Mouse (Mus musculus): ENCODE results near the gene Dlec1. TPM values are rescaled to one million over a fixed set of nuclear protein-coding genes. Genes with fewer than 3 reads are reported as not detected.

The Dlec1 gene
- polyA plus RNA-seq (2015; fragmentation: Nextera tagmentation; extraction: Ambion mirVana) = 0.55 and 1.1 TPM in 2 replicates

GRCm38 (mm10) chr9:119101992-119102782 is at the start of gene Dlec1:
Gene Dlec1, plus strand, starts transcription at chr9:119102478.
- Histone ChIP-seq H3K27me3 (peaks cover 15% of the 10 kb centered on the region), H3K4me1 (replicated peaks) (peaks cover 18% of the 10 kb centered on the region), H3K9me3 (no peaks in the 10 kb centered on the region), H3K9ac (peak within 1 kb of the TSS; percentile 62), H3K4me3 (peak within 1 kb of the TSS; percentile 57), H3K36me3 (no peaks in the 10 kb centered on the region), H3K27ac (replicated peaks) (no peak within 1 kb of the TSS), H3K4me2 (peak within 1 kb of the TSS; percentile 83)
- peak; percentile 88 for ATAC-seq (ENCODE audit: low read depth)
- 3% methylated on average over 44 of the region's 44 CpGs for WGBS

GRCm38 (mm10) chr9:119053964-119054576 is 48.2 kb upstream of the Dlec1 start:
- Histone ChIP-seq H3K27me3 (peaks cover 15% of the 10 kb centered on the region), H3K4me2 (no peak overlapping the region), H3K4me1 (replicated peaks) (peaks cover 17% of the 10 kb centered on the region), H3K9ac (no peak overlapping the region), H3K9me3 (no peaks in the 10 kb centered on the region), H3K36me3 (no peaks in the 10 kb centered on the region), H3K4me3 (no peak overlapping the region), H3K27ac (replicated peaks) (no peak overlapping the region)
- 81% methylated on average over 9 of the region's 9 CpGs for WGBS
- no peak for ATAC-seq (ENCODE audit: low read depth)

- no peak for ATAC-seq (ENCODE audit: low read depth)
- Histone ChIP-seq H3K27ac (replicated peaks) (no peak overlapping the region), H3K4me3 (no peak overlapping the region), H3K36me3 (no peaks in the 10 kb centered on the region), H3K4me2 (no peak overlapping the region), H3K9me3 (no peaks in the 10 kb centered on the region), H3K27me3 (peaks cover 15% of the 10 kb centered on the region), H3K4me1 (replicated peaks) (peaks cover 17% of the 10 kb centered on the region), H3K9ac (no peak overlapping the region)
- 87% methylated on average over 4 of the region's 4 CpGs for WGBS
Observed at GRCm38 (mm10) chr9:119055336-119055735, 46.9 kb upstream of the Dlec1 start.

GRCm38 (mm10) chr9:119058245-119058644 is 44.0 kb upstream of the Dlec1 start:
- Histone ChIP-seq H3K9ac (no peak overlapping the region), H3K4me2 (no peak overlapping the region), H3K27ac (replicated peaks) (no peak overlapping the region), H3K9me3 (no peaks in the 10 kb centered on the region), H3K4me3 (no peak overlapping the region), H3K27me3 (peaks cover 9% of the 10 kb centered on the region; the same call in 1 of the 2 replicates), H3K36me3 (no peaks in the 10 kb centered on the region), H3K4me1 (replicated peaks) (peaks cover 3% of the 10 kb centered on the region)
- no peak for ATAC-seq (ENCODE audit: low read depth)
- 83% methylated on average over 7 of the region's 7 CpGs for WGBS

- no peak overlapping the region for H3K4me2 ChIP-seq
- H3K27ac ChIP-seq (replicated peaks) = no peak overlapping the region
- no peaks in the 10 kb centered on the region for H3K27me3 ChIP-seq
- ATAC-seq (ENCODE audit: low read depth) = no peak
- 92% methylated on average over 10 of the region's 10 CpGs for WGBS
- H3K9ac ChIP-seq = no peak overlapping the region
- no peaks in the 10 kb centered on the region for H3K36me3 ChIP-seq
- no peaks in the 10 kb centered on the region for H3K9me3 ChIP-seq
- H3K4me3 ChIP-seq = no peak overlapping the region
- no peaks in the 10 kb centered on the region for H3K4me1 ChIP-seq (replicated peaks)
Observed at GRCm38 (mm10) chr9:119060701-119061100, 41.6 kb upstream of the Dlec1 start.

- ATAC-seq (ENCODE audit: low read depth) = no peak
- Histone ChIP-seq H3K4me2 (no peak overlapping the region), H3K36me3 (no peaks in the 10 kb centered on the region), H3K27ac (replicated peaks) (no peak overlapping the region), H3K4me3 (no peak overlapping the region), H3K9me3 (no peaks in the 10 kb centered on the region), H3K9ac (no peak overlapping the region), H3K4me1 (replicated peaks) (no peaks in the 10 kb centered on the region), H3K27me3 (0 out of 2 replicates have a peak, but pooled peaks cover 5% of the 10 kb centered on the region)
- 37% methylated on average over 19 of the region's 19 CpGs for WGBS
Observed at GRCm38 (mm10) chr9:119063036-119063644, 39.1 kb upstream of the Dlec1 start.

GRCm38 (mm10) chr9:119064296-119064695 is 38.0 kb upstream of the Dlec1 start:
- H3K36me3 ChIP-seq = no peaks in the 10 kb centered on the region
- H3K9ac ChIP-seq = no peak overlapping the region
- no peaks in the 10 kb centered on the region for H3K9me3 ChIP-seq
- H3K4me1 ChIP-seq (replicated peaks) = no peaks in the 10 kb centered on the region
- H3K27ac ChIP-seq (replicated peaks) = no peak overlapping the region
- 72% methylated on average over 4 of the region's 4 CpGs for WGBS
- H3K4me2 ChIP-seq = no peak overlapping the region
- H3K27me3 ChIP-seq = 0 out of 2 replicates have a peak, but pooled peaks cover 5% of the 10 kb centered on the region
- ATAC-seq (ENCODE audit: low read depth) = no peak
- H3K4me3 ChIP-seq = no peak overlapping the region

GRCm38 (mm10) chr9:119067601-119068000 is 34.7 kb upstream of the Dlec1 start:
- Histone ChIP-seq H3K27ac (replicated peaks) (no peak overlapping the region), H3K4me2 (no peak overlapping the region), H3K27me3 (0 out of 2 replicates have a peak, but pooled peaks cover 5% of the 10 kb centered on the region), H3K36me3 (peaks cover 15% of the 10 kb centered on the region), H3K9ac (0 out of 2 replicates have a peak overlapping the region, but pooled peaks have one; percentile 34), H3K4me3 (no peak overlapping the region), H3K4me1 (replicated peaks) (no peaks in the 10 kb centered on the region), H3K9me3 (no peaks in the 10 kb centered on the region)
- 0 out of 2 replicates have a peak, but pooled peaks have one; percentile 26 for ATAC-seq (ENCODE audit: low read depth)
- whole genome bisulfite sequencing = 4% methylated on average over 6 of the region's 6 CpGs

- Histone ChIP-seq H3K4me2 (no peak overlapping the region), H3K27ac (replicated peaks) (no peak overlapping the region), H3K36me3 (peaks cover 21% of the 10 kb centered on the region), H3K27me3 (0 out of 2 replicates have a peak, but pooled peaks cover 5% of the 10 kb centered on the region), H3K9ac (no peak overlapping the region), H3K4me3 (no peak overlapping the region), H3K9me3 (no peaks in the 10 kb centered on the region), H3K4me1 (replicated peaks) (no peaks in the 10 kb centered on the region)
- no peak for ATAC-seq (ENCODE audit: low read depth)
- WGBS = 88% methylated on average over 11 of the region's 11 CpGs
Observed at GRCm38 (mm10) chr9:119068266-119068665, 34.0 kb upstream of the Dlec1 start.

GRCm38 (mm10) chr9:119070173-119070825 is 32.0 kb upstream of the Dlec1 start:
- Histone ChIP-seq H3K4me2 (no peak overlapping the region), H3K9ac (no peak overlapping the region), H3K27me3 (0 out of 2 replicates have a peak, but pooled peaks cover 5% of the 10 kb centered on the region), H3K4me3 (no peak overlapping the region), H3K27ac (replicated peaks) (no peak overlapping the region), H3K36me3 (peaks cover 41% of the 10 kb centered on the region), H3K4me1 (replicated peaks) (no peaks in the 10 kb centered on the region), H3K9me3 (no peaks in the 10 kb centered on the region)
- ATAC-seq (ENCODE audit: low read depth) = no peak
- 82% methylated on average over 13 of the region's 13 CpGs for WGBS

GRCm38 (mm10) chr9:119071786-119072185 is 30.5 kb upstream of the Dlec1 start:
- Histone ChIP-seq H3K4me2 (no peak overlapping the region), H3K36me3 (peaks cover 51% of the 10 kb centered on the region), H3K27me3 (0 out of 2 replicates have a peak, but pooled peaks cover under 1% of the 10 kb centered on the region), H3K4me1 (replicated peaks) (no peaks in the 10 kb centered on the region), H3K9me3 (no peaks in the 10 kb centered on the region), H3K9ac (no peak overlapping the region), H3K4me3 (no peak overlapping the region), H3K27ac (replicated peaks) (no peak overlapping the region)
- ATAC-seq (ENCODE audit: low read depth) = no peak
- WGBS = 82% methylated on average over 9 of the region's 9 CpGs
